Mouse (Mus musculus): ENCODE measurements around the gene Phactr3.

Phactr3 gene

GRCm38 (mm10) chr2:178135713-178136112 is 16.9 kb downstream of the Phactr3 start:
- DNase-seq (ENCODE audit: low spot score), result no peak

DNA sequence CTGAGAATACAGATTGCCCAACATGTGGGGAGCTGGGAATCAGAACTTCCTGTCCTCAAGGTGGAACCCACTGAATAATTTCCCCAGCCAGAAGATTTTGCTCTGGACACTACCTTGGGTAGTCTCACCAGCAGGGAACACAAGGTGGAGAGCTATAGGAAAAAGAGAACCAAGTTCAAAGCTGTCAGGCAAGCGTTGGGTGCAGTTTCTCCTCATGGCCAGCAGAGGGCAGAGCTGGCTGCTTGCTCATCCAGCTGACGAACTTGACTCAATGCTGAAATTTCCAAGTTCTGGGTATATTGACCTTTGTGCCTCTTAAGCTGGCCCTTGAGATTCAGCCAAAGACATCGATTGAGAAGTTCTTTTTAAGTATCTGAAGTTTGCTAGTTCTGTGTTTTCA is 18.7 kb downstream of the Phactr3 start:
- DNase-seq (ENCODE audit: low spot score), result peak; percentile 59

DNA sequence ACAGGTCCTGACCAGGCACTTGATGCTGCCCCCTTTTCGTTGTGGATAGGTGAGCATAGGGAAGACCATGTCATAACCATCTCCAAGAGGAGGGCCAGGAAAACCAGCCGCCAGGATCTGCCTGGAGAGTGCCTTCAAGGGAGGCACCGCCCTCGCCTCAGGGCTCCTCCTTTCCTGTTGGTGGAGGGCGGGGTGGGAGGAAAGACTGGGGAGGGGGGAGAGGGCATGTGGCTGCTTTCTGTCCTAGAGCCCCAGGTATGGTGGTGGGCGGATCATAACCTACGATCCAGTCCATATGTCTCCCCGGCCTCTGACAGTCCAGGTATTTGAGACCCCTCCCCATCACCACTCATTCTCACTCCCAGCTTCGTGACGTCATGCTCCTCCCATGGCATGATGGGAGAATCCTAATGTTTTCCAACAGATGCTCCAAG is 22.7 kb downstream of the Phactr3 start:
- no peak for DNase-seq (ENCODE audit: low spot score)

DNA sequence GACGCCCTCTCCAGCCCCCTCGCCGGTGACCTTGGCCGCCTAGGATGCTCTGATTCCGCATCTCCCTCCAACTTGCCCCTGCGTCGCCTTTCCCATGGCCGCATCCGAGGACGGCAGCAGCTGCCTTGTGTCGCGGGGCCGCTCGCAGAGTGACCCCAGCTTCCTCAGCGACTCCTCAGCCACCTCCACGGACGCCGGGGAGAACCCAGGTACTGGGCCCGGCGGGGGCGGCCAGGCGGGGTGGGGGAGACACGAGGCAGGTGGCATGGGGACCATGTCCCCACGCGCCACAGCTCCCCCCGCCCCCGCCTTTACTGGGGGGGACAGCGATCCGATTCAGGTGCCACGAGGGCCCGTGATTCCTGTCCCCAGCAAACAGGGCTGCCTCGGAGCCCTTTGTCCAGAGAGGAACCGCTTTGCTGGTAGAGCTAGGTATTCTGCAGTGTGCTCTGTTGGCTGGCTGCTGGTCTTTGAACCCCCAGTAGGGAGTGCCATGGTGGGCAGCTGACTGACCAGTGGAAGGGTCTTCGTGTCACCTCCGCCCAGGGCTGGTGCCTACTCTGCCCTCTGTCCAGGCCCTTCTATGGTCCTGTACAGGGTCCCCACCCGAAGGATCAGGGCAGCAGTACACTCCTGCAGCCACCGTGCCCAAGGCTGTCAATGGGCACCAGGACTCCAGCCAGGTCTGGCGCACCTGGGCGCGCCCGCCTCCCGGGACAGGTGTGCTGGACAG is 23.7 kb downstream of the Phactr3 start:
- no peak for DNase-seq (ENCODE audit: low spot score)

DNA sequence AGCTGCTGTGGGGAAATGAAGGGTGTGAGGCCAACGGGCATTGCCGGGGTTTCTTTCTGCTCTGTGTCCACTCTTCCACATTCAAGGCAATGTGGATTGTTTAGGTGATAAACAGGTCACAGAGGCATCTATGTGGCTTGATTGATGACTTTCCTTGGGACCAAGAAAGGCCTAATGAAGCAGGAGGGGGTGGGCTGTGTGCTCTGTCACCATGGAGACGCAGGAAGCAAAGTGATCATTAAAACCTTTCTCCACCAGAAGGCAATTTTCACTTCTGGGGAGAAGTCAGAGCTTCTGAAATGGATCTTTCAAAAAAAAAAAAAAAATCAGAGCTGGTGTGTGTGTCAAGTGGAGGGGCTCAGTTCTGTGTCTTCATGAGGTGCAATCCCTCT is 24.2 kb downstream of the Phactr3 start:
- DNase-seq (ENCODE audit: low spot score), result no peak

- no peak for DNase-seq (ENCODE audit: low spot score)
These were observed 25.1 kb downstream of the Phactr3 start for GRCm38 (mm10) chr2:178143898-178144297.

DNA sequence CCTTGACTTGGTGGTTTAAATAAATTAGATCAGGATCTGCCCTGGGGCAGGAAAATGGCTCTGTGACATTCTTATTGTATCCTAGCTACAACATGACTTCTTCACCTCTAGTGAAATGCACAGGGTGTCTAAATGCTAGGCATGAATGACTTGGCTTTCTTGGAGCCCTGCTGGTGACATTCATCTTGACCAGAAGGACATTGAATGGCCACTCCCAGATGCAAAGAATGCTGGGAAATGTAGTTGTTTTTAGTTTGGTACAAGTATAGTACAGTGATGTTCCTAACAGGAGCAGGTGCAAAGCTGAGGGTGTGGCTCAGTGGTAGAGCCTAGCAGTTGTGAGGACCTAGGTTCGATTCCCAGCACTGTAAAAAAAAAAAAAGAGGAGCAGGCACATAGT is 30.5 kb downstream of the Phactr3 start:
- no peak for DNase-seq (ENCODE audit: low spot score)

- no peak for DNase-seq (ENCODE audit: low spot score)
These were observed 31.9 kb downstream of the Phactr3 start for GRCm38 (mm10) chr2:178150697-178151096.

DNA sequence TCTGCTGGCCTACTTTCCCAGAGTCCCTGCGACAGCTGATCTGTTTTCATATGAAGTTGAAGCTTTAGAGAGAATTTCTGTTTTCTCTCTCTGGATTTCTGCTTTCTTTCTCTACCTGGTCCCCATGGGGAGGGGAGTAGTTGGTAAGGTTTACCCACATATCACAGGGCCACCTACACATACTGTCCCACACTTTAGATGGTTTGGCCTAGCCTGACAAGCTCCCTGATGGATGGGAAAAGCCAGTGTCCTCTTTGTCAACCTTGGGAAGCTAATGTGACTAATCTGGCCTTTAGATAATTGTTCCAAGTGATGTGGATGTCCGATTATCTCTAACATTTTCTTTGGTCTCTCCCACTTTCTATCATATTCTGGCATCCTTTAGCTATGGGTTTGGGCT is 34.8 kb downstream of the Phactr3 start:
- DNase-seq (ENCODE audit: low spot score), result no peak

DNA sequence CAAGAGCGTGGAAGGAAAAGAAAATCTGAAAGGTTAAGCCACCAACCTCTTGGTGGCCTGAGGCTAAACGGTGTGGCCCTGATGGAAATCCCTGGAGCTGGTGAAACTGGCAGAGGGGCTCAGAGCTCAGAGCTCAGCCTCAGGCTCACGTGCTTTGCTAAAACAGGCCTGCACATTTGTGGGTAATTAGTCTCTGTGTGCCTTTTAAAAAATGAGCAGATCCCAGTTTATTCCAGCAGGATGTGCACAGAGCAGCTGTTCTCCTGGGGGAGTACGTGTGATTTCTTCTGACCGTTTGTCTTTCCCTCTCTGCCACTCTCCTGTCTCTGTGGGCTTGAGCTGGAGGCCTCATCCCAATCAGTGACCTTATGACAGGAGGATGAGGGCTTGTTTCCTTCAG is 35.4 kb downstream of the Phactr3 start:
- DNase-seq (ENCODE audit: low spot score), result no peak

- DNase-seq (ENCODE audit: low spot score), result no peak
These were observed 35.8 kb downstream of the Phactr3 start for GRCm38 (mm10) chr2:178154576-178154975.

- no peak for DNase-seq (ENCODE audit: low spot score)
These were observed 36.6 kb downstream of the Phactr3 start for GRCm38 (mm10) chr2:178155176-178155916.

- no peak for DNase-seq (ENCODE audit: low spot score)
These were observed 37.1 kb downstream of the Phactr3 start for GRCm38 (mm10) chr2:178155917-178156282.

- no peak for DNase-seq (ENCODE audit: low spot score)
These were observed 40.2 kb downstream of the Phactr3 start for GRCm38 (mm10) chr2:178158936-178159335.

GRCm38 (mm10) chr2:178163981-178164380 is 45.2 kb downstream of the Phactr3 start:
- no peak for DNase-seq (ENCODE audit: low spot score)

DNA sequence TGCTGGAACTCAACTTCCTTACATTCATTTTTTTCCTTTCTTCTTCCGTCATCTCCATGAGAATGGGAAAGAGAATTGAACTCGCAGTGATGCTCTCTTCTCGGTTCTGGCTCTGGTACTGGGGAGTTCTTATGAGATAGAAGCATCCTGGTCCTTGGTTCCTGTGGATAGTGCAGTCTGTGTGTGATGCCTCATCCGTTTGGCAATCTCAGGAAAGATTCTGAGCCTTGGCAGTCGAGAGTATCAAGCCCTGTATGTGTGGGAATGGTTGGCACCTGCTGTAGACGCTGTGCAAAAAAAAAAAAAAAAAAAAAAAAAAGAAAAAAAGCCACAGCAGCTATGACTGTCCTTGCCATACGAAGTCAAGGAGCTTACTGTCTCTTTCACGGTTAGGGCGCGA is 47.2 kb downstream of the Phactr3 start:
- no peak for DNase-seq (ENCODE audit: low spot score)

GRCm38 (mm10) chr2:178169983-178170382 is 51.2 kb downstream of the Phactr3 start:
- DNase-seq (ENCODE audit: low spot score), result no peak

GRCm38 (mm10) chr2:178173951-178174350 is 55.2 kb downstream of the Phactr3 start:
- DNase-seq (ENCODE audit: low spot score), result no peak

DNA sequence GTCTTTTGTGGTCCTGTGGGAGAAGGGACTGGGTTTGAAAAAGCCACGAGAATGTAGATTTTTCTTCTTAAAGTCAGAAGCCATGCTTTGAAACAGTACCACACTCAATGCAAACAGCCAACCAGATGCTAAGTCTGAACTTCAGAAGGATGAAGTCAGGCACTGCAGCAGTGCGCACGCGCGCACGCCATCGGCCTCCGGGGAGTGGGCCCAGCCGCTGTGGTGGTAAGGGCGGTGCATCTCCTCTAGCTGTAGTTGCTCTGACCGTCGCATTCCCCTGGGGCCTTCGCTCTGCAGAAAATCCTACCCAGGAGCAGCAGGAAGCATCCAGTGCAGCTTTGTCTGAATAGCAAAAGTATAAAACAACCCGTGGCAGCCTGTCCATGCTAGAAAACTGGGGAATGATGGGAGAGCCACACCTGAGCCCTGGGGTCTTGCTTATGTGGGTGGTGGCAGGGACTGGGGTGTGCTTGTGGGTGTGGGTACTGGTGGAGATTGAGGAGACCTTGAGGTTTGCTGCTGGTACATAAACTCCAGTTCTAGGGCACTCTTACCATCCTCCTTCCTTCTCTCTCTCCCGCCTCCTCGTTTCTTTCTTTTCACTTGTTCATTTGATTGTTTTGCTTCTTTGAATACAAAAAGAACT is 56.6 kb downstream of the Phactr3 start:
- DNase-seq (ENCODE audit: low spot score), result no peak

GRCm38 (mm10) chr2:178184251-178184650 is 65.5 kb downstream of the Phactr3 start:
- no peak for DNase-seq (ENCODE audit: low spot score)

DNA sequence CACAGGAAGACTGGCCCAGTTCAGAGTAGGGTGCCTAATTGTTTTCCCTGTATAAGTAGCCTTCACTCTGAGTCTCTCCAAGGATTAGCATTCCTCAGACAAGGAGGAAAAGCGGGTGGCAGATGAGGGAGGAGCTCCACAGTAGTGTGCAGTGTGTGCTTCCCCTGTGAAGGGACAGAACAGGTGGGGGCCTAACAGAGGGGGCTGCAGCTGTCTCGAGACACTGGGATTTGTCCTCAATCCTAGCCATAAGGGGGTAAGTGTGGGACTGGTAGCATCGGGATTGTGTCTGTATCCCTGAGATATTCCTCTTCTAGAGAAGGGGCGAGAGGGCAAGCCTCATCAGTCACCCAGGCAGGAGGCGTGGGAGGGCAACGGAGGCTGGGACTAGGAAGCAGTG is 66.1 kb downstream of the Phactr3 start:
- no peak for DNase-seq (ENCODE audit: low spot score)

- DNase-seq (ENCODE audit: low spot score), result no peak
These were observed 70.2 kb downstream of the Phactr3 start for GRCm38 (mm10) chr2:178188988-178189387.

DNA sequence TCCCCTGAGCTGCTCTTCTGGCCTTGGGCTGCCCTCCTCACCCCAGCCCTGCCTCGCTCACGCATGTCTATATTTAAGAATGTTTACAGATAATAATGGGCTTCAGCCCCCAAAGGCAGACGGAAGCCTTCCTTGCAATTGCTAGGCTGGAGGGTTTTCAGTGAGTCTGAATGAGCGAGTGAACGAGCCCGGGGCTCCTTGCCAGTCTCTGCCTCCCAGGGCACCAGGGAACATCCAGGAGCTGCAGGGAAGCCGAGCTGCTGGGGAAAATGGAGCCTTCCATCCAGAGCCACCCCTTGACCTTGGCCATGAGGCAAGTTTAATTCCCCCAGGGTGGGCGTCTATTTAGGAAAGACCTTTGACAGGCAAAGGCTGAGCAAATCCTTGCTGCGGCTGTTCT is 74.1 kb downstream of the Phactr3 start:
- DNase-seq (ENCODE audit: low spot score), result no peak

All from adipocyte (in vitro differentiated cells).